Mouse (Mus musculus) heart, embryonic 15.5 days (tissue): ENCODE measurements around the gene Erg. TPM values are rescaled to one million over a fixed set of nuclear protein-coding genes. Genes with fewer than 3 reads are reported as not detected.

Experiments
- ATAC-seq: fragments of 200-750 bp; cut with Nextera tagmentation; replicated peaks from 2 replicates; pipeline ENCODE4 v1.8.0; 2017; ENCODE audit warnings: low read depth, moderate TSS enrichment; ENCODE audit not compliant: insufficient number of reproducible peaks, insufficient read depth, low FRiP score
- H3K27ac ChIP-seq: fragments of 300-500 bp; sonication (generic); 2 replicates; pipeline ENCODE4 v1.5.1; 2015; ENCODE audit warnings: mild to moderate bottlenecking, inconsistent platforms
- H3K27me3 ChIP-seq: fragments of 300-500 bp; sonication (generic); 2 replicates; pipeline ENCODE4 v1.6.1; 2015; ENCODE audit warnings: inconsistent platforms
- H3K36me3 ChIP-seq: fragments of 300-500 bp; sonication (generic); 2 replicates; pipeline ENCODE4 v1.6.1; 2015; ENCODE audit warnings: mild to moderate bottlenecking, inconsistent platforms
- H3K4me1 ChIP-seq: fragments of 300-500 bp; sonication (generic); replicated peaks from 2 replicates; pipeline ENCODE4 v1.6.1; 2015; ENCODE audit warnings: inconsistent platforms
- H3K4me2 ChIP-seq: fragments of 300-500 bp; sonication (generic); 2 replicates; pipeline ENCODE4 v1.6.1; 2015; ENCODE audit warnings: inconsistent platforms, mild to moderate bottlenecking, moderate library complexity
- H3K4me3 ChIP-seq: fragments of 300-500 bp; sonication (generic); 2 replicates; pipeline ENCODE4 v1.5.1; 2015; ENCODE audit warnings: mild to moderate bottlenecking, inconsistent platforms
- H3K9ac ChIP-seq: fragments of 300-500 bp; sonication (generic); 2 replicates; pipeline ENCODE4 v1.6.1; 2015; ENCODE audit warnings: mild to moderate bottlenecking, inconsistent platforms
- H3K9me3 ChIP-seq: fragments of 300-500 bp; sonication (generic); replicated peaks from 2 replicates; pipeline ENCODE4 v1.6.1; 2016; ENCODE audit warnings: inconsistent platforms
- WGBS: fragments of 180-500 bp; shearing (Covaris S2); methylation state at CpG from one replicate; pipeline ENCODE4 v1.1.7; 2015; ENCODE audit warnings: mixed read lengths; 5-methylcytosine and 5-hydroxymethylcytosine counted together
- polyA plus RNA-seq: library from polyadenylated mRNA; unstranded; fragments of >200 nt; fragmentation: Nextera tagmentation; extraction: Ambion mirVana; gene quantifications from 2 replicates; pipeline ENCODE4 v1.2.1, GENCODE M21; 2015

The Erg gene
- polyA plus RNA-seq, 1 experiment from 2014 or later: 5.4 TPM

DNA sequence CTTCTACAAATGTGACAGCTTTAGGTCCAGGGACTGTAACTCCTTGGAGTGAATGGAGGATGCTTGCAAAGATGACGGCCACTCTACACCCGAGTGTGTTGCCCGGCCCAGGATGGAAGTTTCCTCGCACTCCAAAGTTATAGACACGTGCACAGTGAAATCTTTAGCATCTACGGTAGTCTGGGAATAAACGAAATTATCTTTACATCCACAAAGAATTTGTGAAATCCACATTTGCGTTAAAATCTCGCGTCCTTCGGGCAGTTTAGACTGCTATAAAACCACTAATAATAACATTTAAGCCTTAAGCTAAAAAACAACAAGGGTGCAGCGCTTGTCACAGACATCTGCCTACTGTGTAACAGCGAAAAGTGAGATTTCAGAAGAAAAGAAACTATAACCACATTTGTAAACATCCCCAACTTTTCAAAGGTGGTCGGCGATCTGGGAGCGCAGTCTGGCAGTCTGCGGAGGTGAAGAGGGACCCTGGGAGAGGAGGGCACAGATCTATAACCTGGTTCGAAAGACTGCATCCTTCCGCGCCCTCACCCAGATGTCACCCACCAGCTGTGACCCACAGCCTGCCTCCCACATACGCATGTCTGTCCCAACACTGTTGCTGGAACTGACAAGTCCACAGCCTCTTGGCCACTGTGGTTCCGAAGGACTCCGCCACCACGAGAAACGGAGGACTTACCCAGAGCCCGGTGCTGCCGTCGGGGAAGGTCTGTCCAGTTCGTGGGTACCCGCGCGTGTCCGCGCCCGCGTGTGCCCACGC is 1.5 kb downstream of the Erg start:
- Histone ChIP-seq H3K27ac (no peak overlapping the region), H3K36me3 (no peaks in the 10 kb centered on the region), H3K4me1 (peaks cover 12% of the 10 kb centered on the region), H3K4me2 (peak overlapping the region; percentile 82), H3K4me3 (peak overlapping the region; percentile 49), H3K9ac (peak overlapping the region; percentile 43; the same call in 1 of the 2 replicates), H3K27me3 (peaks cover 68% of the 10 kb centered on the region), H3K9me3 (no peaks in the 10 kb centered on the region)
- 14% methylated on average over 37 of the region's 37 CpGs for WGBS
- ATAC-seq: no peak

DNA sequence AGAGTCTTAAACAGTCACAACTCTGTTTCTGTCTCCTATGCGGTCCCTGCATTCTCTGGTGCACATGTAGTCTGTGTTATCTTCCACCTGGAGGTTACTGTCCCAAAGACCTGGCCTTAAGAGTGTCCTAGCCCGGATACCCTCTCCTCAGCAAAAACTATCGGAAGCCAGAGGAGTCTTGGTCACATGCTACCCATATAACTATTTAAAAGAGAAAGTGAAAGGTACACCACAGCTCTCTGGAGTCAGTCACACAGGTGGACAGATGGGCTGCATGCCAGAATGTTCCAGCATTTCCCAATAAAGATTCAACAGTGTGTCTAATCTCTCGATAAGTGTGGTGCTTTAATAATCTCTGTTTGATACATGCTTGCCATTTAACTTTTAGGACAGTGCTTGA is 7.1 kb downstream of the Erg start:
- H3K4me2 ChIP-seq: no peak overlapping the region
- ATAC-seq: no peak
- no peaks in the 10 kb centered on the region for H3K4me1 ChIP-seq

DNA sequence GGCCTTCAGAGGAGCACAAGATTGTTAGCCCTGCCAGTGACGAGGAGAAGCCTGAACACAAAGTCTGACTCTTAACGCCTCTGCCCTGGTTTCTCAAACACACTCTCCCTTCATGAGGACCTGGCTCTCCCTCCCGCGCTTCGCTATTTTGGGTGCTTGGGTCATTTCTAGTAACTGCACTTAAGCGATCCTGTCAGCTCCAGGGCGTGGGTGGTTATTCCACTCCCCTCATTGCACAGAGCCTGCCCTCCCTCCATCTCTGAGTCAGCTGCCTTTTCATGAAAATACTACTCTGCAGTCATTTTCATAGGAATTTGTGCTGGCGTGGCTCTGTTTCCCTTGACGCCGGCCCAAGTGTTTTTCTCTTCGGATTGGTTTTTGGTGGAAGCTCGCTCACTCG is 13.2 kb downstream of the Erg start:
- 0 out of 2 replicates have a peak, but pooled peaks cover 8% of the 10 kb centered on the region for H3K4me1 ChIP-seq
- H3K36me3 ChIP-seq: no peaks in the 10 kb centered on the region
- WGBS: 63% methylated on average over 13 of the region's 13 CpGs
- H3K27ac ChIP-seq: no peak overlapping the region
- H3K4me3 ChIP-seq: no peak overlapping the region
- H3K27me3 ChIP-seq: no peaks in the 10 kb centered on the region
- ATAC-seq: no peak; the same call in 1 of the 2 replicates
- H3K9ac ChIP-seq: no peak overlapping the region
- H3K4me2 ChIP-seq: no peak overlapping the region
- no peaks in the 10 kb centered on the region for H3K9me3 ChIP-seq

More for the DNA sequence above, 7.1 kb downstream of the Erg start:
- Histone ChIP-seq H3K27ac (no peak overlapping the region), H3K9ac (no peak overlapping the region), H3K4me3 (no peak overlapping the region), H3K36me3 (no peaks in the 10 kb centered on the region), H3K27me3 (peaks cover 32% of the 10 kb centered on the region), H3K9me3 (no peaks in the 10 kb centered on the region)
- WGBS: 73% methylated on average over 4 of the region's 4 CpGs

DNA sequence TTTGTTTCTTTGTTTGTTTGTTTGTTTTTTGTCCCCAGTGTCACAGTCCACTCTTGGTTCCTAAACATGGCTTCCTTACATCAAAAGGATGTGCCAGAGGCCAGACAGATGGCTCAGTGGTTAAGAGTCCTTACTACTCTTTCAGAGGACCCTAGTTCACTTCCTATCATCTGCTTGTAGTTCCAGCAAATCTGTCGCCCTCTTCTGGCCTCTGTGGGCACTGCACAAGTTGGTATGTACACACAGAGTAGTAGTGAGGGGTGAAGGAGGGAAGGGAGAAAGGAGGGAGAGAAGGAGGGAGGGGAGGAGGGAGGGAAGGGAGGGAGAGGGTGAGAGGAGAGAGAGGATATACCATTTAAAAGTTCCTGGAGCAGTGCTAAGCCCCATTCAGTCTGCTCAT is 15.8 kb downstream of the Erg start:
- no peak for ATAC-seq
- H3K4me1 ChIP-seq: 0 out of 2 replicates have a peak, but pooled peaks cover 8% of the 10 kb centered on the region
- H3K27me3 ChIP-seq: no peaks in the 10 kb centered on the region
- H3K9ac ChIP-seq: no peak overlapping the region
- H3K4me2 ChIP-seq: no peak overlapping the region
- H3K9me3 ChIP-seq: no peaks in the 10 kb centered on the region
- 17% methylated on average over 1 of the region's 1 CpGs for WGBS
- no peak overlapping the region for H3K27ac ChIP-seq
- H3K4me3 ChIP-seq: no peak overlapping the region
- H3K36me3 ChIP-seq: no peaks in the 10 kb centered on the region

DNA sequence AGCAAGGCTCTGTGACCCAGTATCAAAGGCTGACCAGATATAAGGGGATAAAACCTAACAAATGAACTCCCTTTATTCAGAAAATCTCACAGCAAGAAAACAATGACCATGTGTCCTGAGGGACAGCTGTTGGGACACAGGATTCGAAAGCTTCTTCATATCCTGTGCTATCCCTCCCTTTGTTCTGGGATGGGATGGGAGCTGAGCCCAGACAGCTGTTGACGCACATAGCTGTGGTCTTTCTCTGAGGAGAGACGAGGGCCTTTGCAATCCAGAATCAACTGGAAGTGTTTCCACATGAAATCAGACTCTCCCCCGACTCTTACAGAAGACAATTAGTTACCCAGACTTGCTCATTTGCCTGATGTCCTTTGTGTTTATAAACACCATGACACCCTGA is 29.6 kb downstream of the Erg start:
- Histone ChIP-seq H3K4me3 (no peak overlapping the region), H3K27ac (no peak overlapping the region), H3K4me1 (no peaks in the 10 kb centered on the region), H3K9ac (no peak overlapping the region), H3K36me3 (no peaks in the 10 kb centered on the region), H3K9me3 (no peaks in the 10 kb centered on the region), H3K4me2 (no peak overlapping the region), H3K27me3 (no peaks in the 10 kb centered on the region)
- WGBS: 61% methylated on average over 4 of the region's 4 CpGs
- ATAC-seq: no peak

DNA sequence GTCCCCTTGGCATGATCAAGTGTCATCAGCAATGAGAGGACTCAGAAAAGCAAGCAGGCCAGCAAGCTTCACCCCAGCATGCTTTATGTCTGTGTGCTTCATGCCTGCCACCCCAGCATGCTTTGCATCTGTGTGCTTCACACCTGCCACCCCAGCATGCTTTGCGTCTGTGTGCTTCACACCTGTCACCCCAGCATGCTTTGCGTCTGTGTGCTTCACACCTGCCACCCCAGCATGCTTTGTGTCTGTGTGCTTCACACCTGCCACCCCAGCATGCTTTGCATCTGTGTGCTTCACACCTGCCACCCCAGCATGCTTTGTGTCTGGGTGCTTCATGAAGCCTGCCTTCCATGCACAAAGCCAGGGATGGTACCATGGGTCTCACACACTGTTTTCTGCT is 33.3 kb downstream of the Erg start:
- H3K27me3 ChIP-seq: no peaks in the 10 kb centered on the region
- no peak overlapping the region for H3K4me2 ChIP-seq
- no peaks in the 10 kb centered on the region for H3K9me3 ChIP-seq
- no peak overlapping the region for H3K27ac ChIP-seq
- no peak overlapping the region for H3K4me3 ChIP-seq
- H3K4me1 ChIP-seq: no peaks in the 10 kb centered on the region
- no peak for ATAC-seq
- no peaks in the 10 kb centered on the region for H3K36me3 ChIP-seq
- no peak overlapping the region for H3K9ac ChIP-seq
- WGBS: 83% methylated on average over 2 of the region's 2 CpGs

DNA sequence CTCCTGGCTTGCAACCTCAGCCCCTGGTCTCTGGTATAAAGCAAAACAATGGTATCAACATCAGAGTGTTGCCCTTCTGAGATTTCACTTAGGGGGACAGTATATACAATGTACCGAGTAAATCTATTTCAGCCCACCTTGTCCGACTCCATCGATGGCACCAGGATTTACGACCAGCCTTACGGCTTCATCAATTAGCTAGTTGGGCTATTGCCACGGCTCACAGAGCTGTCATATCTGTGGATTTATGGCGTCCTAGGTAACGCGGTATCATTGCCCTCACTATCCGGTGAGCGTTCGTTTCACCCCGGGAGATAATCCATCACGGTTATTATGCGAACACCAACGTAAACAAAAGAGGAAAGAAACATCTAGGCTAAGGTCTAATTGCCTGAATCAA is 33.9 kb downstream of the Erg start:
- Histone ChIP-seq H3K4me1 (no peaks in the 10 kb centered on the region), H3K27ac (no peak overlapping the region), H3K36me3 (no peaks in the 10 kb centered on the region), H3K9ac (no peak overlapping the region), H3K4me2 (no peak overlapping the region), H3K9me3 (no peaks in the 10 kb centered on the region), H3K27me3 (no peaks in the 10 kb centered on the region), H3K4me3 (no peak overlapping the region)
- WGBS: 73% methylated on average over 16 of the region's 16 CpGs
- ATAC-seq: no peak

DNA sequence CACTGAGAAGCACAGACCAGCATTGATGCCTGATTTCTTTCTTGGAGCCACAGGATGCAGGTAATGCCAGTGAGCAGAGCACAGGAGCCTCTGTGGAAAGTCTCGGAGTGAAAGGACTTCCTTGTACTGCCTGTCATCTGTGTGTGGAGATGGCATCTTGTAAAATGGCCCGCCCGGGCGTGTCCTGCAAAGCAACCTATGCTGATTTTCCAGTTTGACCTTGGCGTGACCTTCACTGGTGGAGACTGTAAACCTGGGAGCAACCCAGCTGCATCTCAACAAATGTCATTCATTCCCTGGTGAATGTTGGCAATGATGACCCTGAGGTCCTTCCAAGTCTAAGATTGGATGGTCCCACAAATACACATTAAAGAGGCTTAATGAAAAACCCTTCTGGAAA is 35.9 kb downstream of the Erg start:
- no peak for ATAC-seq
- H3K27ac ChIP-seq: no peak overlapping the region
- 74% methylated on average over 5 of the region's 5 CpGs for WGBS
- no peaks in the 10 kb centered on the region for H3K27me3 ChIP-seq
- no peak overlapping the region for H3K4me3 ChIP-seq
- H3K4me2 ChIP-seq: no peak overlapping the region
- H3K36me3 ChIP-seq: no peaks in the 10 kb centered on the region
- H3K4me1 ChIP-seq: no peaks in the 10 kb centered on the region
- H3K9me3 ChIP-seq: no peaks in the 10 kb centered on the region
- H3K9ac ChIP-seq: no peak overlapping the region

DNA sequence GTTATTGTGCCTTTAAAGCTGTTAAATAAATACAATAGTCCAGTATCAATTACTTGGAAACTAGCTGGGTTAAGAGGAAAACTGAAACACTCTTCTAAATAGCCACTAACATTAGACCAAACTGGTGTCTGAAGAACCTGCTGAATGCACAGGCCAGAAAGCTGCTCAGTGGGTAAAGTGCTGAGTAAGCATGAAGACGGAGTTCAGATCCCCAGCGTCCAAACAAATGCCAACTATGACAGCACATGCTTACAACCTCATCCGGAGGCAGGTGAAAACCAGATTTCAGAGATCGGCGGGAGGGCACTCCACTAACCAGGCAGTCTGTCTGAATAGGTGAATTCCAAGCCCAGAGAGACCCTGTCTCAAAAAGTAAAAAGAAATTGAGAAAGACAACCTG is 41.6 kb downstream of the Erg start:
- ATAC-seq: no peak
- H3K9me3 ChIP-seq: no peaks in the 10 kb centered on the region
- H3K9ac ChIP-seq: no peak overlapping the region
- H3K4me1 ChIP-seq: no peaks in the 10 kb centered on the region
- H3K27ac ChIP-seq: no peak overlapping the region
- H3K4me3 ChIP-seq: no peak overlapping the region
- no peaks in the 10 kb centered on the region for H3K27me3 ChIP-seq
- no peak overlapping the region for H3K4me2 ChIP-seq
- WGBS: 82% methylated on average over 5 of the region's 5 CpGs
- H3K36me3 ChIP-seq: no peaks in the 10 kb centered on the region

DNA sequence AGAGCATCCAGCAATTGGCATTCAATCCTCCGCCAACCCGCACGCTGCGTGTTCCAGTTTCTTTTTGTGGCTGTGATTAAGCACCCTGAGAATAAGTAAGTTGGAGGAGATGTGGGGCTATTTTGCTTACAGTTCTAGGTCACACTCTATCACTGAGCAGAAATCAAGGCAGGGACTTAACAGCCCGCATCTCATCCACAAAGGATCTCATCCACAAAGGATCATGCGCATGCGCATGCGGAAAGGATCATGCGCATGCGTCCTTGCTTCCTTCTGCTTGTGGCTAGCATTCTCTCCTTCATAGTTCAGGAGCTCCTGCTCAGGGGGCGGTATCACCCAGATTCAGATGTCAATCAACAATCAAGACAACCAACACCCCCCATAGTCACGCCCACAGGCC is 42.9 kb downstream of the Erg start:
- no peaks in the 10 kb centered on the region for H3K9me3 ChIP-seq
- no peak overlapping the region for H3K4me2 ChIP-seq
- H3K4me3 ChIP-seq: no peak overlapping the region
- H3K9ac ChIP-seq: no peak overlapping the region
- ATAC-seq: no peak
- no peaks in the 10 kb centered on the region for H3K36me3 ChIP-seq
- H3K27me3 ChIP-seq: no peaks in the 10 kb centered on the region
- WGBS: 89% methylated on average over 12 of the region's 12 CpGs
- no peaks in the 10 kb centered on the region for H3K4me1 ChIP-seq
- H3K27ac ChIP-seq: no peak overlapping the region

DNA sequence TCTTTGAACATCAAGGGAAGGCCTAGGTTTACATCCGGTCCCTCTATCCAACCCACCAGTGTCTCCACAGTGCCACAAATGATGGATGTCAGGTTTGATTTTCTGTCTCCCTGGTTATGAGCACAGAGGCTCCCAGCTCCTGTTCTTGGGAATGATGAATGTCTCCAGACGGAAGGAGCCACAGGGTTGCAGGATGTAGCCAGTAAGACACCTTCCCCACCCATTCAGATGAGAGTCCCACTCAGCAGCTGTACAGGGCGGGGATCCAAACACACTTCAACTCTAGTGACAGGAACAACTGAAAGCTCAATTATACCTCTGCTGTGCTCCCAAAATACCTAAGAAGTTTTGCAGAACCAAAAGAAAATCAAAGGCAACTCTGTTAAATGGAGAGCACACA is 51.2 kb downstream of the Erg start:
- 76% methylated on average over 3 of the region's 3 CpGs for WGBS
- Histone ChIP-seq H3K27ac (no peak overlapping the region), H3K4me3 (no peak overlapping the region), H3K9ac (no peak overlapping the region), H3K4me1 (no peaks in the 10 kb centered on the region), H3K27me3 (no peaks in the 10 kb centered on the region), H3K4me2 (no peak overlapping the region), H3K36me3 (no peaks in the 10 kb centered on the region), H3K9me3 (no peaks in the 10 kb centered on the region)
- ATAC-seq: no peak

DNA sequence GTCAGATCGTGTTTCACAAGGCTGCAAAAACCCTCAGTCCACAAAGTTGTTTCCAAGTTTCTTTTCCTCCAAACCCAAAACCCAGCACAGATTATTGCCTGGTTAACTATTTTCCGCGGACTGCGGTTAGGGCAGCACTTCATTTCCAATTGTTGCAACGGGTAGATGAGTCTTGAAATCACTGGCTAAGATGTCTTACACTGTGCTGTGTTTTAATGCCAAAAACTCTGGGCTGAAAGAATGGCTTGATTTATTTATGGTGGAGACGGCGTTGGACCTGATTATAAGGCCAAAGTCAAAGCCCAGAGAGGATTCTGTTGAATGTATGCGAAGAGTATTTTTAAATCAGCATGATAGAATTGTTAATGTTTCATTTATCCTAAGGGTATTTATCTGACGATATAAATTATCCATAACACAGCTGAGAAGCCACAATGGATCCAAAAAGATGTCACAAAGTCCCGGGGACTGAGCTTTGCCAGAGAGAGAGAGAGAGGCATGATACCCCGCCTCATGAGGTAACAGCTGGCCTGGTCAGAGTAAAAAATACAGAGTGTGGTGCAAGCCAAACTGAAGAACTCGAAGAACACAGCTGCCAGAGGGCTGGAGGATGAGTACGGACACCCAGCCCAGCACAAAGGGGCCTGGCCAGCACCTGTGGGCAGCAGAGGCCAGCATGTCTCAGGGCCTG is 53.9 kb downstream of the Erg start:
- H3K27ac ChIP-seq: no peak overlapping the region
- H3K4me3 ChIP-seq: no peak overlapping the region
- H3K9ac ChIP-seq: no peak overlapping the region
- H3K36me3 ChIP-seq: no peaks in the 10 kb centered on the region
- ATAC-seq: no peak
- no peak overlapping the region for H3K4me2 ChIP-seq
- WGBS: 72% methylated on average over 13 of the region's 13 CpGs
- no peaks in the 10 kb centered on the region for H3K9me3 ChIP-seq
- no peaks in the 10 kb centered on the region for H3K27me3 ChIP-seq
- H3K4me1 ChIP-seq: no peaks in the 10 kb centered on the region
